Mouse (Mus musculus) adrenal gland, adult 2 months (tissue): Measurements from ENCODE around the gene Zan. TPM values are rescaled to one million over a fixed set of nuclear protein-coding genes. Genes with fewer than 3 reads are reported as not detected.

ENCODE experiments used
- DNase-seq: peaks from one replicate; pipeline ENCODE4 v3.0.0; 2021
- polyA plus RNA-seq: library from polyadenylated mRNA; depleted of rRNA; stranded (reverse); fragments of >200 nt; gene quantifications from 2 replicates; pipeline ENCODE4 v1.2.3, GENCODE M21; 2012
- total RNA-seq, 2 experiments: library from RNA; stranded (reverse); gene quantifications; 2 replicates each; pipeline ENCODE4 v1.2.3; 2021

The Zan gene
- total and polyA plus RNA-seq, 3 experiments, result 0.01 TPM; not detected in 2

DNA sequence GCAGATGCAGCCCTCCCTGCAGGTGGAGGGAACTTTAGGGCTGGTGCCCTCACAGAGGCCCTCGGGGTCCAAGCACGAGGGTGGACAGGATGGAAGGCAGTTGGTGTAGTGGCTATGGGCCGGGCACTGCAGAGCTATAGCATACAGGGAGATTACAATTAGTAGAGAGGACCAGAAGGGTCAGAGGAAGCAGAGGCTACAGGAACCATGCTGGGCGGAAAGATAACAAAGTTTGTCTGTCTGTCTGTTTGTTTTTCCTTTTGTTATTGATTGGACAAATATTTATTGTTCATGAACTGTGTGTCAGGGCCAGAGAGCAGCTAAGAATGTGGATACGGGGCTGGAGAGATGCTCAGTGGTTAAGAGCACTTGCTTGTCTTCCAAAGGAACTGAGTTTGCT lies 62.6 kb downstream of the Zan start:
- DNase-seq, result no peak

DNA sequence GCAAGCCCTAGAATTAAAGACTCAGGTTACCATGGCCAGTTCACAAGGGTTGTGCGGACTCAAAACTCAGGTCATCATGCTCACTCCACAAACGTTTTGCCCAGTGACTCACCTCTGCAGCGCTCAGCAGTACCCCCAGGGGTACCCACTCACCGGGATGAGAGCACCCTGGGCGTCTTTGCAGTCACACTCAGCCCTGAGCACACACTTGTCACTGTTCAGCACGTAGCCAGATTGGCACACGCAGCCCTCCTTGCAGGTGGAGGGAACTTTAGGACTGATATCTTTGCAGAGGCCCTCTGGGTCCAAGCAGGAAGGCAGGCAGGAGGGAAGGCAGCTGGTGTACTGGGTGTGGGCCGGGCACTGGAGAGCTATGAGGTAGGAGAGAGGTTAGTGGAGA lies 65.6 kb downstream of the Zan start:
- DNase-seq, result no peak

DNA sequence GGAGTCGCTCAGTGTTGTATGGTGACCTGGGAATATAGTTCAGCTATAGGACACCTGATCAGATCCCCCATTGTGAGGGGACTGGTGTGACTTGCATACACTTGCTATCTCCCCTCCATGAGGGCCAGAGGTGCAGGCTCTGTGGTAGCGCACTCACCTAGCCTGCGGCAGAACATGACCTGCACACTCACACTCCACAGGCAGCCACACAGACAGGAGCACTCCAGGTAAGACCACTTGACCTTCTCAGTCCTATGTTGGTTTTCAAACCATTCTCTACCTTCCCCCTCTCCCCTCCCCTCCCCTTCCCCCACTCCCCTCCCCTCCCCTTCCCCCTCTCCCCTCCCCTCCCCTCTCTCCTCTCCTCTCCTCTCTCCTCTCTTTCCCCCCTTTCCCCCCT lies 66.3 kb downstream of the Zan start:
- no peak for DNase-seq

DNA sequence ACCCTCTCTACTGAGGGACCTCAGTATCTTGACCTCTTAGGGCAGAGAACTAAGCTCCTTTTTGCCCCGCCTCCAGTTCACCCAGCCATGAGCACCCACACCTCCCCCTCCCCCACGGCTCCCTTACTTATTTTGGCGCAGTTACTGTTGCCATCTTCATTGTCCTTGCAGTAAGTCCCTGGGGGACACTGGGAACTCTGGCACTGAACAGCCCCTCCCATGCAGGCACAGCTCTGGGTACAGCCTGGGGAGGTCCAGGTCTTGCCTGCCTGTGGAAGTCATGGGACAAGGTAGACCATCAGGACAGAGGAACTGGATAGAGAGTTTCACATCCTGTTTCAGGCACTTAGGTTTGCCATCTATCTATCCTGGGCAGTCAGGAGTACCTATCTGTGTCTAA lies 66.8 kb downstream of the Zan start:
- no peak for DNase-seq

DNA sequence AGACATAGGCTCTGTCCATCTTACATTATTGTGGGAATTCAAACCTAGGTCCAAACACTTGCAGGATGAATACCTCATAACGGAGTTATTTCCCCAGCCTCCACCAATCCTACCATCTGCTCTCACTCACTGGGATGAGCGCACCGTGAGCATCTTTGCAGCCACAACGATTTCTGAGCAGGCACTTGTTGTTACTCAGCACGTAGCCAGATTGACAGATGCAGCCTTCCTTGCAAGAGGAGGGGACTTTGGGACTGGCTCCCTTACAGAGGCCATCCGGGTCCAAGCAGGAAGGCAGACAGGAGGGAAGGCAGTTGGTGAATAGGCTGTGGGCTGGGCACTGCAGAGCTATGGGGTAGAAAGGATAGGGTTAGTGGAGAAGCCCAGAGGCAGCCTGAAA lies 67.4 kb downstream of the Zan start:
- DNase-seq, result no peak

DNA sequence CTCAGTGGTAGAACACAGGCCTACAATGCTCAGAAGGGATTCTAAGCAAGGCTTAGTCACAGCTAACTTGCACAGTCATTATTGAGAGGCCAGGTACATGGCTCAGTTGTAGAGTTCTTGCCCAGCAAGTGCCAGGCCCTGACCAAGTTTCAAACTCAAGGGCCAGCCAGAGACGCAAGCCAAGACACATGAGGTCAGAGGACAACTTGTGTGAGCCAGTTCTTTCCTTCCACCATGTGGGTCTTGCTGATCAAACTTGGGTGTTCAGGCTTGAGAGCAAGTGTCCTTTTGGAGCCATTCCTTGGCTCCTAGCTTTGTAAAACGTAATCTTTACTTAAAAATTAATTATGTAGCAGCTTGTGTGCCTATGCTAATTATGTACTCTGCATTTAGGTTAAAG lies 72.8 kb downstream of the Zan start:
- peak; percentile 18 for DNase-seq

DNA sequence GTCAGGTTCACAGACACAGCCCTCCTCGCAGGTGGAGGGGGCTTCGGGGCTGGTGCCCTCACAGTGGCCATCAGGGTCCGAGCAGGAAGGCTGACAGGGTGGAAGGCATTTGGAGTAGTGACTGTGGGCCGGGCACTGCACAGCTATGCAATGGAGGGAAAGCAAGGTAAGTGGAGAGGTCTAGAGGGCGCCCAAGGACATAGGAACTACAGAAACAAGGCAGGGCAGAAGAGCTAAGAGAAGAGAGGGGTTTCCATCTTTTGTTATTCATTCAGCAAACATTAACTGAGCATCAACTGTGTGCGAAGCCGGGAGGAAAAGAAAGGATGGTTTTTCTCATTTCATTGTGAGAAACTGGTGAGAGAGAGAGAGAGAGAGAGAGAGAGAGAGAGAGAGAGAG lies 82.4 kb downstream of the Zan start:
- DNase-seq, result no peak

DNA sequence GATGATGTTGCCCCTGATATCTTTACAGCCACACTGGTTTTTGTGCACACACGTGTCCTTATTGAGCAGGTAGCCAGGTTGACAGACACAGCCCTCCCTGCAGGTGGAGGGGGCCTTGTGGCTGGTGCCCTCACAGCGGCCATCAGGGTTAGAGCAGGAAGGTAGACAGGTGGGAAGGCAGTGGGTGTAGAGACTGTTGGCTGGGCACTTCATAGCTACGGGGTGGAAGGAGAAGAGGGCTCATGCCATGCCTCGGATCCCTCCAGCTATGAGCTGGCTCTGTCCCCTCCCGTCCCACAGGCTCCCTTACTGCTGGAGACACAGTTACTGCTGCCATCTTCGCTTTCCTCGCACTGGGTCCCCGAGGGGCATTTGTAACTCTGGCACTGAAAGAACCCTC lies 85.2 kb downstream of the Zan start:
- DNase-seq, result no peak

DNA sequence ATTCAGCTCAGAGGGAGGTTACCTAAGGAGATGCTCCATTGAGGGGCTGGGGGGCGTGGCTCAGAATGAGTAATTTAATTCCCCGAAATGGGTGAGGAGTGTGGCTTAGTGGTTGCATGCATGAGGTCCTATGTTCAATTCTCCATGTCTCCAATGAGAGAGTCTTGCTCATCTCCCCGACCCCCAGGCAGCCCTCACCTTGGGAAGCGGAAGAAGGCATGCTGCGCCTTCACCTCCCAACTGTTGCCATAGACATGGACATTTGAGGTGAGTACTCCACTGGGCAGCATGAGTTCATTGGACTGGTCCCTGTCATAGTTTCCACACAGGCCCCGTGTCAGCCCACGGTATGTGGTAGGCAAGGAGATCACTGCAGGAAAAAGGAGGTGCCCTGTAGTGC lies 90.2 kb downstream of the Zan start:
- no peak for DNase-seq

DNA sequence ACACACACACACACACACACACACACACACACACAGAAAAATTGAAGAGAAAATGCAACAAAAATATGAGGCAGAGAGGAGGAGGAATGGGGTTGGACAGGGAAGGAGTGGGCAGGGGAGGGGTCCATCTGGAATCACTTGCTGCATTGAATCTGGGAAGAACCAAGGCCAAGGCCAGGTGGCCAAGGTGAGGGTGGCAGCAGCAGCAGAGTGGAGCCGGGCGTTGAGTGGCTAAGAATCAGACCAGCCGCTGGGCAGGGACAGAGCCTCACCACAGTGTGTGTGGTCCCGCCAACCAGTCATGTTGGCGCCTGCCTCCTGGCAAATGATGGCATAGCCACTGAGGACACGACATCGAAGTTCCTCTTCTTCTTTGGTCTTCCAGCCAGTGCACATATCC lies 93.4 kb downstream of the Zan start:
- no peak for DNase-seq

DNA sequence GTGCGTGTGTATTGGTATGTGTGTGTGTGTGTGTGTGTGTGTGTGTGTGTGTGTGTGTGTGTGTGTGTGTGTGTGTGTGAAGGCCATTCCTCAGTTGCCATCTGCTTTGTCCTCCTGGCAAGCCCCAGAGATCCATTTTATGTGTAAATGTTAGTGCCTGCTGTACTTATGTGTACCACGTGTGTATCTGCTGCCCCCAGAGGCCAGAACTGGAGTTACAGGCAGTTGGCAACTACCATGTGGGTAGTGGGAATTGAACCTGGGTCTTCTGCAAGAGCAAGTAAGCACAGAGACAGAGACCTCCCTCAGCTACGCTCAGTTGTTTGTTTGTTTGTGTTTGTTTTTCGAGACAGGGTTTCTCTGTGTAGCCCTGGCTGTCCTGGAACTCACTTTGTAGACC lies 95.7 kb downstream of the Zan start:
- peak; percentile 62 for DNase-seq

DNA sequence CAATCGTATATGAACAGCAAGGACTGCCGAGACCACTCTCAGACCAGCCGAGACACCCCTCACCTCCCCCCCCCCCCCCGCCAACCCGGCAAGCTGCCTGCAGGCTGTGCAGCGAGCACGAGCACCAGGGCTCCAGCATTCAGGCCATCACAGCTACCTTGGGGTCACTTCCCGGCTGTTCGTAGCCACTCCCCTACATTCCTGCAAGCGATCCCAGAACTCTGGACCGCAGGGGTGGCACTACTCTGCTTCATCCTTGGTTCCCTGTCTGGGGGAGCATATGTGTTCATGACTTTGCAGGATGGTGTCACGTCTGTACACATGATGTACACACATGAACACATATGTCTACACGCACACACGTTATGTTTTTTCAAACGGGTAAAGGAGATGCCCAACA lies 99.3 kb downstream of the Zan start:
- no peak for DNase-seq

DNA sequence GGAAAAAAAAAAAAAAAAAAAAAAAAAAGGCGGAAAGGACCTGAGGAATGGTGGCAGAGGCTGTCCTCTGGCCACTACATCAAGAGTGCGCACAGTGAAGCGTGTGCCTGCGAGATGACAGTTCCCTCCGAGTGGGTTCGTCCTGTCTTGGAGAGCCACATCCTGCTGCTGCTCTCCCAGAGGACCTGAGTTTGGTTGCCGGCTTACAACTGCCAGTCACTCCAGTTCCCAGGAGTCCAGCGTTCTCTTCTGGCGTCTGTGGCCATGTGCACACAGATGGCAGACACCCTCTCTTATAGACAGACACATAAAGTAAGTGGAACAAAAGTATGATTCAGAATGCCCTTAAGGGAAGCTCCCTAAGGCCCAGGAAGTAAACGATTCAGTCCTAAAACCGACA lies 99.7 kb downstream of the Zan start:
- DNase-seq, result peak; percentile 22

DNA sequence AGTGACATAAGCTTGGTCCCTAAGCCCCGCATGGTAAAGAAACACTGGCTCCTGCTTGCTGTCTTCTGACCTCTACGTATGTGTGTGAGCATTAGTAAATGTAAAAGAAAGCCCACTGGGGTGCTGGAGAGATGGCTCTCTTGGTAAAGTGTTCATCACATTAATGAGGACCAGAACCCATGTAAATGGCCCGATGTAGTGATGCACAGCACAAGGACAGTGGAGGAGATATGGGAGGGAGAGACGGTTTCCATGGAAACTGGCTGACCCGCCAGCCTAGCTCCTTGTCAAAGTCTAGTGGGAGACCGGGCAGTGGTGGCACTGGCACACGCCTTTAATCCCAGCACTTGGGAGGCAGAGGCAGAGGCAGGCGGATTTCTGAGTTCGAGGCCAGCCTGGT lies 100.1 kb downstream of the Zan start:
- peak; percentile 23 for DNase-seq

DNA sequence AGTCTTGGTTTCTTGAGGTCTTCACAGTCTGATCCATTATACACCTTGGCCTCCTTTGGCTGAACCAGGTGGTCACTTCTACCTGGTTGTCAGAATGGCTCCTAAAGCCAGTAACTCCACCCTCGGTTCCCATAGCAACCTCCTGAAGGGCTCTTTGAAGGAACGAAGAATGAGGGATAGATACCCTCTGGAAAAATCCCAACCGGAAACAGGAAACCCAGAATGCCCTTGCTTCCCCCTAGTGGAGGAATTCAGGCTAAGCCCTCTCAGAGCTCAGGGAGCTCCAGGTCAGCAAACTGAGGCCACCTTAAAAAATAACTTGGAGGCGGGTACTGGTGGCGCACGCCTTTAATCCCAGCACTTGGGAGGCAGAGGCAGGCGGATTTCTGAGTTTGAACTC lies 100.7 kb downstream of the Zan start:
- peak; percentile 37 for DNase-seq

DNA sequence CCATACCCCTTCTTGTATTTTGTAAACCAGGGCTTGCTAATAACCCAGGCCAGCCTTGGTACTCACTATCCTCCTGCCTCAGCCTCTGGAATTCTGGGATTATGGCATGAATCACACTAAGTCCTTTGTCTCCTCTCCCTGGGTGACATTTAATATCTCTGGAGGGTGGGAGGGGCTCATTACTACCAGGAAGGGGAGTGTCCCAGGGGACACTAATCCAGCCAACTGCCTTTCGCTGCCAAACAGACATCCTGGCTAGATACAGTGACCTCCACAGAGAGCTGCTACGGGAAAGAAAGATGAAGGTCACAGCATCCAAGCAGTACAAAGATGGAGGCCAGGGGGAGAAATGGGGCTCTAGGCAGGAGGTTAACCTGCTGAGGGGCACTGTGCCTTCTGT lies 101.2 kb downstream of the Zan start:
- DNase-seq, result peak; percentile 77

DNA sequence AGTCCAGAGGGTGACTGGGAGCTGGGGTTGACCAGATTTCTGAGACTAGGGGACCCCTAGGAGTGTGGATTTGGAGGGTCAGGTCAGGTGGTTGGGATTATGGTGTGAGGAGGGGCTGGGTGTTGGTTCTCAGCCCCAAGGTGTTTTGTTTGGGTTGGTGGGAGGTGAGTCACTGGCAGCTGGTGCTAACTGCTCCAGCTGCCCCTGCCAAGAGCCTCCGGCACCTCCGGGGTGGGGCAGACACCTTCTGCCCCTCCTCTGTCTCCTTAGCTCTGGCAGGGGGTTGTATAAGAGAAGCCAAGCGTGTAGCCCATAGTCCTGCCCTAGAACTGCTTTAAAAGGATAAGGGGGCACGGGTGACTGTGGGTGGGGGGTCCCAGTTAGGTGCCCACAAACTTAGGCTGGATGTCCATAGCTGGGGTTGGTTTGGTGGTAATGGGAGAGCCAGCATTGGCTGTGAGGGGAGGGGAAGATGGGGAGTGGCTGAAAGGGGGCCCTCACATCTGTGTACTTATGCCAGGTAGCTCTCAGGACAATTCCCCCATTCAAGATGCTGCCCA lies 102.3 kb downstream of the Zan start:
- no peak for DNase-seq

DNA sequence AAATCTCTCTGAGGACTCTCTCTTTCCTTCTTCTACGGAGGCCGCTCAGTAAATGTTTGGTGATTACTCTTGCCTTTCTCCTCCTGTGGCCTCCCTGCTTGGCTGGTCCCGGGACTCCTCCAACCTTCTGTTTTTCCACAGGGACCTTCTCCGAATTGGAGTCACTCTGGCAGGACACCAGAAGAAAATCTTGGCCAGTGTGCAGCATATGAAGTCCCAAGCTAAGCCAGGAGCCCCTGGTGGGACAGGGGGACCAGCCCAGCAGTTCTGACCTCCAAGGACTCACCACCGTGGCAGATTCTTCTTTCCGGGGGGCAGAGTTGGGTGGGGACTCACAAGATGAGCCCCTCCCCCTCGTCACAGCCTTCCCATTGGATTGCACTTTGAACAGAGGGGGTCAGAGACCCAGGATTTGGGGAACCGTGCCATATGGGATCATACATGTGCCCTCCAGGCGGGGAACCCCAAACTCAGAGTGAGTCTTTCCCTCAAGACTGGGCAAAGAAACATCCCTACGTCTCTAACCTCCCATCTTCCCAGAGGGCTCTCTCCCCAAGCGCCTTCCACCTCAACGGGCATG lies 103.4 kb downstream of the Zan start:
- DNase-seq, result peak; percentile 20

DNA sequence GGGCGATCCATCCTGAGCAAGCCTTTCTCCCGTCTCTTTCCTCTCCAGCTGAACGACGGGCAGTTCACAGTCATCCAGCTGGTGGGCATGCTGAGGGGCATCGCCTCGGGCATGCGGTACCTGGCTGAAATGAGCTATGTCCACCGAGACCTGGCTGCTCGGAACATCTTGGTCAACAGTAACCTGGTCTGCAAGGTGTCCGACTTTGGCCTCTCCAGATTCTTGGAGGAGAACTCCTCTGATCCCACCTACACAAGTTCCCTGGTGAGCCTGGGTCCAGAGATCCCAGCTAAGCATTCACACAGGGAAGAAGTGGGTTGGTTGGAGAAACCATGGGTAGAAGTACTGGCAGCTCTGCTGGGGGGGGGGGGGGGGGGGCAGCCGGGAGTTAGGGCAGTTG lies 107.2 kb downstream of the Zan start:
- no peak for DNase-seq

DNA sequence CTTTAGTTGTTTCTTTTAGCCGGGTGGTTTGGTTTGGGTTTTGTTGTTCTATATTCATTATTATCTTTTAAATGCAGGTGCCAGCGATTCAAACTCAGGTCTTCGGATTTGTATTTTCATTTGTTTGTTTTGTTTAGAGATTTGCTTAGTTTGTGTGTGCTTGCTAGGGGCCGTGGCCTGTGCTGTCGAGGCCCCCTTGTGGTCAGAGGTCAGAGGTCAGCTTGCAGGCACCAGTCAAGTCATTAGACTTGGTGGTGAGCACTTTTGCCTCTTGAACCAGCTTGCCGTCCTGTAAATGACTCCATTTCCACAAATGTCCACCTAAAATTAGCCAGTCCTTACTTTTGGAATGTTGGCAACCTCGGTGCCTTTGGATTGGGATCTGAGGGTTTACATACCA lies 118.5 kb downstream of the Zan start:
- no peak for DNase-seq

DNA sequence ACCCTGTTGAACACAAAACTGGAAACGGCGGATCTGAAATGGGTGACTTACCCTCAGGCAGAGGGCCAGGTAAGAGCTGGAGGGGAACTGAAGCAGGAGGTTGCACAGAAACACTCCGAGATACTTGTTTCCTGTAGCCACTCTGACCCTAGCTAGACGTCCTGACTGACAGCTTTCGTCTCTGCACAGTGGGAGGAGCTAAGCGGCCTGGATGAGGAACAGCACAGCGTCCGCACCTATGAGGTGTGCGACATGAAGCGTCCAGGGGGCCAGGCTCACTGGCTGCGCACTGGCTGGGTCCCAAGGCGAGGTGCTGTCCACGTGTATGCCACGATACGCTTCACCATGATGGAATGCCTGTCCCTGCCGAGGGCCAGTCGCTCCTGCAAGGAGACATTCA lies 122.8 kb downstream of the Zan start:
- DNase-seq, result no peak

DNA sequence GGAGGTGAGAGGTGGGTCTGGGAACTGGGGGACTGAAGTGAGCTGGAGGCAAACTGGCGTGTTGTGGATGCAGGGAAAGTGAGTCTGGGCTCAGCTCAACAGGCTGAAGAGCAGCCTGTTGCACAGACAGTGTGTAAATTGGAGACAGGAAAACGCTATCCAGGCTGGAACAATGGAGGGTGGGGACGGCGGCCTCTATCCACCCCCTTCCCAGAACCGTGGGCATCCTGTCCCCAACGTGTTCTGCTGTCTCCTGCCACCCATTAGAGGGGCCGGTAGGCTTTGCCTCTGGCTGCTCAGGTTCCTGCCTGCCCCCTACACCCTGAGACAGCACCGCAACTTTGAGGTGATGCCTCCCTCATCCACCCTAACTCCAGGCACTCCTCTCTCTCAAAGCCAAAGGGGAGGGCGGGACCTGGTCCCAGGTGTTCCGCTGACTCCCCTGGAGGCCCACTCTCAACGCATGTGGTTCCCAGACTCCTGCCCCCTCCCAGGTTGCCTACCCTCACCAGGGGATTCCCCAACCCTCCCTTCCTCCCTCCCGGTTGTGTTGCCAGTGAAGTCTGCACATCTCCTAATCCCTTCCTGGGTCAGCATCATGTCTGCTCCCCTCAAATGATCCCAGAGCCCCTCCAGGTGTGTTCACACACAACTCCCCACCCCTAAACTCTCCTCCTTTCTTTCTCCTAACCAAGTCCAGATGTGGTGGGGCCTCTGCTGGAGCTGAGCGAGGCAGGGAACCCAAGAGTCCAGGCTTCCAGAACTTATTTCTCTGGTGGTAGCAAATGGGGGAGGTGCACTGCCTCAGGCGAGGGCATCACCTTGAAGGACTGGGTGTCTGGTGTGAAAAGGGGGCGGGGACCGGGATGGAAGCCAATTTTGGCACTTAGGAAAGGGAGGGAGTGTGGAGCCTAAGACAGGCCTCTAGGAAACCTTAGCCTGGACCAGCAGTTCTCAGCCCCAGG lies 124.6 kb downstream of the Zan start:
- no peak for DNase-seq

DNA sequence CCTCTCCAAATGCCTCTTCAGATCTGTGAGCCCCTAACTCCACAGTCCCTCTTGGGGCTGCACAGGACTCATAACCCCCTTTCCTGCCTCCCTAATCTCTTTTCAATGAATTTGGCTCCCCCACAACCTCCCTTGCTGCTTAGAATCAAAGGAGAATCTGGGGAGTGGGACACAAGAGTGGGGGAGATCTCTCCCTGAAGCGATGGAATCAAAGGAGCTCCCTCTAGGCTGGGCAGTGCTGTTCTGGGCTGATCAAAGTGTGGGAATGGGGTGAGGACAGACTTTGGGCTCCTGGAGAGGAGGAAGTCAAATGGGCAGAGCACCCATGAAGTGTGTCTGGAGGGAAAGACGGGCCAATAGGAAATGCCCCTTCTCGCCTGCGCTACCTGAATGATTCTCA lies 125.5 kb downstream of the Zan start:
- DNase-seq, result no peak

DNA sequence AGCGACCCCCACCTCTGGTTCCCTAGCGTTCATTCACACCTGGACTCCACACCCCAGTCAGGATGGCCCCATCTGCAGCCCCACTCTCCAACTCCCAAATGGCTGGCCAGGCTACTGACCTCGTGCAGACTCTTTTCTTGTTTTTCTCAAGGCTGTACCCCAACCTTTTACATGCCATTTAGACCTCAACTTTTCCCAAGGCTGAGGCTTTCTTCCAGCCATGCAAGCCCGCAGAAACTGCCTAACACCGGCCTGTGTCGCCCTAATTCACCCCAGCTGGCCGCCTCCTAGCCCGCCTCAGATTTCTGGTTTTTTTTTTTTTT lies 125.8 kb downstream of the Zan start:
- peak; percentile 23 for DNase-seq
